In the genomic region with DNA sequence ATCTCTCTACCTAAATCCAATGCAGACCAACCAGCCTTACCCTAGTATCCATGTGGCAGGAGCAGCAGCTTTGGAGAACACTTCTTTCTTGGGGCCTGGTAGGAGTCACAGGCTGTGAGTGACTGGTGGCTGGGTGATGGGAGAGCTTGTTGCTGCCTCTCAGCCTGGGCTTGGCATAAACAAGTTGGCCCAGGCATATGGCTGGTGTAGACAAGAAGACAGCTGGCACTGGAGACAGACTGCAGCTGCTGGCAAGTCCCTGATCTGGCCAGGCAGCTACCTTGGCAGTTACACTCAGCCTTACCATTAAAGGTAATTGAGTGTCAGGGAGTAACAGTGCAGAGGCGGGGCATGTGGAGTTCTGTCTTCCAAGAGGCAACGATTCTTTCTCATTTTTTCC, we compare ENCODE assay signal across 8 mouse cellular contexts. TPM values are rescaled to one million over a fixed set of nuclear protein-coding genes. Genes with fewer than 3 reads are reported as not detected.
DNase-seq lines count a peak whose midpoint lies in the region; TF ChIP-seq lines count a peak whose summit lies in the region.

No protein-coding gene starts in this region.

- H3K4me1 ChIP-seq in cerebellum, adult 2 months (ENCODE audit: control insufficient read depth, insufficient read depth, low read length): peaks cover 31% of the 10 kb centered on the region

- H3K27me3 ChIP-seq in cerebellum, adult 2 months (ENCODE audit: control insufficient read depth, insufficient read depth, low read length): no peaks in the 10 kb centered on the region

- H3K27ac ChIP-seq in cerebellum, adult 2 months (ENCODE audit: insufficient read depth, low read length): no peak overlapping the region

- H3K4me3 ChIP-seq in cerebellum, adult 2 months (replicated peaks; ENCODE audit: insufficient read depth, low read depth, low read length): no peak overlapping the region

- 32% methylated on average over 2 of the region's 2 CpGs for WGBS in cerebellum, adult 2 months

- TF ChIP-seq POLR2A in cerebellum, adult 2 months (IDR thresholded peaks at IDR 0.05; ENCODE audit: borderline replicate concordance, insufficient read depth, low read length): no peak

- DNase-seq in kidney, adult 18-20 months: peak; percentile 34
- DNase-seq in kidney, adult 9 months: no peak
- peak; percentile 37 to 66 for DNase-seq in cerebellum, adult 2 months
- DNase-seq in gastrocnemius, postnatal 10 days: peak; percentile 36
- peak; percentile 53 for DNase-seq in layer of hippocampus, adult 11-12 months (ENCODE audit: low spot score)
- DNase-seq in lung, postnatal 36 days: peak; percentile 32
- DNase-seq in embryo, embryonic 9.5 days (ENCODE audit: extremely low spot score): no peak
- no peak for DNase-seq in urinary bladder, adult 2 months (ENCODE audit: low spot score)

- TF ChIP-seq CTCF in cerebellum, adult 2 months (IDR thresholded peaks at IDR 0.05; ENCODE audit: borderline replicate concordance, insufficient read depth, low read depth, low read length): no peak

RNA-seq across cellular contexts. Expression of gene Abcc1, which starts 16.0 kb away (rescaled TPM):
- polyA plus RNA-seq in cerebellum, adult 2 months (2012; rRNA removed): 16.3 and 17.1 TPM in 2 replicates
- 10 to 100 TPM; 30.2 to 37.6 TPM for total RNA-seq in gastrocnemius, postnatal 10 days (2021)
- 27.5 and 27.7 TPM in 2 replicates for polyA plus RNA-seq in urinary bladder, adult 2 months (2012; rRNA removed)

Comparison
In these comparisons a context has a peak if more than half of its experiments do, and no peak if none do; other contexts are left out.
1. DNase-seq: peak in kidney, adult 18-20 months (single experiment), cerebellum, adult 2 months (2 of 2), gastrocnemius, postnatal 10 days (single experiment), layer of hippocampus, adult 11-12 months (single experiment) and lung, postnatal 36 days (single experiment); none in kidney, adult 9 months (single experiment), embryo, embryonic 9.5 days (single experiment) and urinary bladder, adult 2 months (single experiment).